Mouse (Mus musculus) kidney, embryonic 14.5 days (tissue): Measurements from ENCODE around the gene Zan. TPM values are rescaled to one million over a fixed set of nuclear protein-coding genes. Genes with fewer than 3 reads are reported as not detected.

Experiments
- ATAC-seq: fragments of 200-750 bp; cut with Nextera tagmentation; 2 replicates; pipeline ENCODE4 v1.8.0; 2017; ENCODE audit warnings: moderate number of reproducible peaks, mild to moderate bottlenecking, moderate TSS enrichment, moderate library complexity; ENCODE audit not compliant: low FRiP score, low TSS enrichment
- H3K27ac ChIP-seq: fragments of 300-500 bp; sonication (generic); 2 replicates; pipeline ENCODE4 v1.5.1; 2014; ENCODE audit warnings: low read depth, mild to moderate bottlenecking, low read length, moderate library complexity, mixed read lengths
- H3K27me3 ChIP-seq: fragments of 300-500 bp; sonication (generic); 2 replicates; pipeline ENCODE4 v1.6.1; 2014; ENCODE audit warnings: mild to moderate bottlenecking, low read length; ENCODE audit not compliant: control insufficient read depth, insufficient read depth
- H3K36me3 ChIP-seq: fragments of 300-500 bp; sonication (generic); 2 replicates; pipeline ENCODE4 v1.6.1; 2014; ENCODE audit warnings: low read length, mixed read lengths; ENCODE audit not compliant: control insufficient read depth, insufficient read depth
- H3K4me1 ChIP-seq: fragments of 300-500 bp; sonication (generic); 2 replicates; pipeline ENCODE4 v1.6.1; 2014; ENCODE audit warnings: low read length, mixed read lengths; ENCODE audit not compliant: control insufficient read depth, insufficient read depth
- H3K4me2 ChIP-seq: fragments of 300-500 bp; sonication (generic); replicated peaks from 2 replicates; pipeline ENCODE4 v1.6.1; 2014; ENCODE audit warnings: low read depth, mild to moderate bottlenecking, low read length
- H3K4me3 ChIP-seq: fragments of 300-500 bp; sonication (generic); 2 replicates; pipeline ENCODE4 v1.5.1; 2014; ENCODE audit warnings: mild to moderate bottlenecking, low read length
- H3K9ac ChIP-seq: fragments of 300-500 bp; sonication (generic); 2 replicates; pipeline ENCODE4 v1.6.1; 2014; ENCODE audit warnings: low read depth, mild to moderate bottlenecking, low read length, moderate library complexity
- H3K9me3 ChIP-seq: fragments of 300-500 bp; sonication (generic); 2 replicates; pipeline ENCODE4 v1.6.1; 2016; ENCODE audit warnings: low read length; ENCODE audit not compliant: control insufficient read depth
- WGBS: fragments of 180-500 bp; shearing (Covaris S2); extraction: QIAGEN DNeasy Blood & Tissue Kit; methylation state at CpG from one replicate; pipeline ENCODE4 v1.1.7; 2014; 5-methylcytosine and 5-hydroxymethylcytosine counted together
- polyA plus RNA-seq: library from polyadenylated mRNA; unstranded; fragments of >200 nt; fragmentation: Nextera tagmentation; extraction: Ambion mirVana; gene quantifications from 2 replicates; pipeline ENCODE4 v1.2.1, GENCODE M21; 2014

Gene Zan
- polyA plus RNA-seq, 1 experiment from 2014 or later, result 0.60 TPM

GRCm38 (mm10) chr5:137354091-137354490 is 122.8 kb downstream of the Zan start:
- no peak overlapping the region for H3K27ac ChIP-seq
- no peaks in the 10 kb centered on the region for H3K9me3 ChIP-seq
- H3K9ac ChIP-seq, result no peak overlapping the region
- H3K4me2 ChIP-seq, result no peak overlapping the region
- H3K4me1 ChIP-seq, result peaks cover 18% of the 10 kb centered on the region; the same call in 1 of the 2 replicates
- H3K36me3 ChIP-seq, result peaks cover 56% of the 10 kb centered on the region
- no peak for ATAC-seq
- no peak overlapping the region for H3K4me3 ChIP-seq
- 82% methylated on average over 17 of the region's 17 CpGs for WGBS
- H3K27me3 ChIP-seq, result no peaks in the 10 kb centered on the region

- no peak overlapping the region; the same call in 1 of the 2 replicates for H3K27ac ChIP-seq
- peak overlapping the region; percentile 96 for H3K9ac ChIP-seq
- peak overlapping the region; percentile 87 for H3K4me3 ChIP-seq
- ATAC-seq, result no peak
- 6% methylated on average over 16 of the region's 16 CpGs for WGBS
- peak overlapping the region; percentile 66 for H3K4me2 ChIP-seq
- no peaks in the 10 kb centered on the region for H3K27me3 ChIP-seq
- H3K4me1 ChIP-seq, result peaks cover 28% of the 10 kb centered on the region; the same call in 1 of the 2 replicates
- no peaks in the 10 kb centered on the region for H3K9me3 ChIP-seq
- H3K36me3 ChIP-seq, result peaks cover 38% of the 10 kb centered on the region
Measured at GRCm38 (mm10) chr5:137352011-137352975, 124.6 kb downstream of the Zan start.

- Histone ChIP-seq H3K9me3 (no peaks in the 10 kb centered on the region), H3K36me3 (peaks cover 29% of the 10 kb centered on the region), H3K4me3 (peak overlapping the region; percentile 87), H3K27me3 (no peaks in the 10 kb centered on the region), H3K27ac (peak overlapping the region; percentile 95; the same call in 1 of the 2 replicates), H3K4me1 (peaks cover 33% of the 10 kb centered on the region; the same call in 1 of the 2 replicates), H3K9ac (peak overlapping the region; percentile 96), H3K4me2 (peak overlapping the region; percentile 66)
- no peak for ATAC-seq
- 5% methylated on average over 4 of the region's 4 CpGs for WGBS
Measured at GRCm38 (mm10) chr5:137351394-137351793, 125.5 kb downstream of the Zan start.

GRCm38 (mm10) chr5:137351058-137351380 is 125.8 kb downstream of the Zan start:
- Histone ChIP-seq H3K27me3 (no peaks in the 10 kb centered on the region), H3K4me1 (peaks cover 36% of the 10 kb centered on the region; the same call in 1 of the 2 replicates), H3K36me3 (peaks cover 26% of the 10 kb centered on the region), H3K9me3 (no peaks in the 10 kb centered on the region), H3K4me2 (peak overlapping the region; percentile 66), H3K27ac (peak overlapping the region; percentile 95; the same call in 1 of the 2 replicates), H3K4me3 (peak overlapping the region; percentile 87), H3K9ac (peak overlapping the region; percentile 96)
- WGBS, result 0% methylated on average over 8 of the region's 8 CpGs
- no peak for ATAC-seq

GRCm38 (mm10) chr5:137350205-137351057 is 126.4 kb downstream of the Zan start:
- Histone ChIP-seq H3K27ac (peak overlapping the region; percentile 95), H3K36me3 (peaks cover 20% of the 10 kb centered on the region), H3K4me3 (peak overlapping the region; percentile 87), H3K9me3 (no peaks in the 10 kb centered on the region), H3K27me3 (no peaks in the 10 kb centered on the region), H3K4me2 (peak overlapping the region; percentile 66), H3K9ac (peak overlapping the region; percentile 96), H3K4me1 (peaks cover 38% of the 10 kb centered on the region; the same call in 1 of the 2 replicates)
- ATAC-seq, result no peak; the same call in 1 of the 2 replicates
- WGBS, result under 1% methylated on average over 55 of the region's 55 CpGs

- peak within 1 kb of the TSS; percentile 96 for H3K27ac ChIP-seq
- H3K27me3 ChIP-seq, result no peaks in the 10 kb centered on the region
- peak within 1 kb of the TSS; percentile 66 for H3K4me2 ChIP-seq
- ATAC-seq, result peak; percentile 94
- no peaks in the 10 kb centered on the region for H3K9me3 ChIP-seq
- peaks cover 38% of the 10 kb centered on the region; the same call in 1 of the 2 replicates for H3K4me1 ChIP-seq
- H3K36me3 ChIP-seq, result peaks cover 12% of the 10 kb centered on the region
- peak within 1 kb of the TSS; percentile 87 for H3K4me3 ChIP-seq
- peak within 1 kb of the TSS; percentile 96 for H3K9ac ChIP-seq
- WGBS, result under 1% methylated on average over 32 of the region's 32 CpGs
Measured at GRCm38 (mm10) chr5:137349384-137350204, 127.3 kb downstream of the Zan start, which contains the start of gene Ephb4. Gene Ephb4 (plus strand): TSS chr5:137350109.

GRCm38 (mm10) chr5:137348482-137349383 is 128.1 kb downstream of the Zan start:
- peak overlapping the region; percentile 66 for H3K4me2 ChIP-seq
- H3K4me1 ChIP-seq, result peaks cover 38% of the 10 kb centered on the region; the same call in 1 of the 2 replicates
- H3K9ac ChIP-seq, result peak overlapping the region; percentile 96
- peaks cover 3% of the 10 kb centered on the region; the same call in 1 of the 2 replicates for H3K36me3 ChIP-seq
- H3K9me3 ChIP-seq, result no peaks in the 10 kb centered on the region
- peak overlapping the region; percentile 96 for H3K27ac ChIP-seq
- H3K27me3 ChIP-seq, result no peaks in the 10 kb centered on the region
- peak overlapping the region; percentile 87 for H3K4me3 ChIP-seq
- 1% methylated on average over 33 of the region's 33 CpGs for WGBS
- peak; percentile 29; the same call in 1 of the 2 replicates for ATAC-seq
